ENCODE assay signal across 32 mouse cellular contexts in the genomic region with DNA sequence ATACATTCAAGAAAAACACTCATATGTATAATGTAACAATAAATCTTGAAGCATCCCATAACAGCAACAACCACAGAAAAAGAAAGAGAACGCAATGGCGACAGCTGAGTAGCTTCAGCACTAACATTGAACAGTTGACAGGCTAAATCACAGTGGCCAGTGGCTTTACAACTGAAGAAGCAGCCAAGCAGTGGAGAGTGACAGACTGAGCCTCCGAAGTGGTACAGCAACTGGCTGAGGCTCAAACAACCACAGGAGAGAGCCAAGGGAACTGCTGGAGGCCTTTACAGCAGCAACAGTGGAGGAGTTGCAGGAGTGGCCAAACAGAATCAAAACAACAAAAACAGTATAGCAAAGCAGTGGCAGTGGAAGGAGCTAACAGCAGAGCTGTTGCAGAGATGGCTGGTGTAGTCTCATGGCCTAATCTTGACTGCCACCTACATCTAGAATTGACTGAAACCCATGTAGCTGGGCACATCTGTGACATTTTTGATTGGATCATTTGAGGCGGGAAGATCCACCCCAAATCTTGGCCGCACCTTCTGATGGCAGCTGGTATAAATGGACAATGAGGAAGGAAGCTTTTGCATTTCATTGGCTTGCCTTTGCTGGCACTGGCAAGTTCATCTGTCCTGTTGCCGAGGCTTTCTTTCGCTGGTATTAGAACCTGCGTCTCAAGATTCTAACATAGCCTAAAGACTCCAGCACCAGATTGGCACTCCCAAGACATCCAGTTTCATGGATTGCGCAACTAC. TPM values are rescaled to one million over a fixed set of nuclear protein-coding genes. Genes with fewer than 3 reads are reported as not detected.
A peak's percentile ranks its signal among the peaks of the same experiment; 100 is the strongest.
DNase-seq lines count a peak whose midpoint lies in the region; ATAC-seq and TF ChIP-seq lines count a peak whose summit lies in the region.
"Had no signal": no experiment of that assay in that cellular context is flagged by ENCODE, and none has a peak within 500 bp of the region (broad histone marks: within the 10 kb centered on the region; RNA-seq: fewer than 3 reads in every experiment).

No protein-coding gene starts in this region.

- no peaks in the 10 kb centered on the region for H3K27me3 ChIP-seq in hindbrain, postnatal 0 days (ENCODE audit: insufficient read depth, low read length)
- no peaks in the 10 kb centered on the region for H3K27me3 ChIP-seq in hindbrain, embryonic 16.5 days (replicated peaks; ENCODE audit: control insufficient read depth, insufficient read depth, low read length)
- H3K27me3 ChIP-seq in lung, embryonic 16.5 days (ENCODE audit: control insufficient read depth, insufficient read depth, low read depth, low read length), result no peaks in the 10 kb centered on the region
- H3K27me3 ChIP-seq: embryonic facial prominence, embryonic 13.5 days; forebrain, embryonic 12.5 days; forebrain, embryonic 15.5 days; heart, embryonic 12.5 days; heart, embryonic 15.5 days; hindbrain, embryonic 12.5 days; hindbrain, embryonic 15.5 days had no signal

- WGBS in hindbrain, postnatal 0 days, result 70% methylated on average over 9 of the region's 9 CpGs
- 86% methylated on average over 9 of the region's 9 CpGs for WGBS in hindbrain, embryonic 16.5 days
- WGBS in lung, embryonic 16.5 days, result 79% methylated on average over 9 of the region's 9 CpGs

- TF ChIP-seq CTCF in hindbrain, postnatal 0 days (IDR thresholded peaks at IDR 0.05; ENCODE audit: low read depth), result no peak

- no peaks in the 10 kb centered on the region for H3K36me3 ChIP-seq in hindbrain, postnatal 0 days (ENCODE audit: insufficient read depth, low read length)
- no peaks in the 10 kb centered on the region for H3K36me3 ChIP-seq in hindbrain, embryonic 16.5 days (ENCODE audit: control insufficient read depth, insufficient read depth, low read length)
- H3K36me3 ChIP-seq in lung, embryonic 16.5 days (ENCODE audit: control insufficient read depth, insufficient read depth, low read length), result no peaks in the 10 kb centered on the region
- H3K36me3 ChIP-seq: embryonic facial prominence, embryonic 10.5 days; embryonic facial prominence, embryonic 13.5 days; forebrain, embryonic 12.5 days; forebrain, embryonic 15.5 days; G1E; heart, embryonic 12.5 days; heart, embryonic 15.5 days; hindbrain, embryonic 12.5 days; hindbrain, embryonic 15.5 days had no signal

- DNase-seq in cerebellum, postnatal 10 days, result peak; percentile 54 to 60
- DNase-seq in cerebellum, adult 11-12 months, result no peak
- peak; percentile 46 for DNase-seq in hindbrain, postnatal 0 days (ENCODE audit: low spot score)
- peak; percentile 28 for DNase-seq in left cerebral cortex, postnatal 4 days
- no peak for DNase-seq in left cerebral cortex, adult 9 months (ENCODE audit: low spot score in 2 of 2)
- DNase-seq in lung, postnatal 25 days (ENCODE audit: low spot score), result no peak
- DNase-seq: adrenal gland, adult 2 months; adrenal gland, postnatal 14 days; cerebellum, adult 11 months; cerebellum, adult 9-10 months; cerebellum, postnatal 36 days; embryo, embryonic 11 days; gastrocnemius, postnatal 25 days; heart, adult 18-20 months had no signal

- H3K9me3 ChIP-seq in hindbrain, postnatal 0 days (ENCODE audit: low read length), result no peaks in the 10 kb centered on the region
- no peaks in the 10 kb centered on the region for H3K9me3 ChIP-seq in hindbrain, embryonic 16.5 days (ENCODE audit: control insufficient read depth, low read length)
- no peaks in the 10 kb centered on the region for H3K9me3 ChIP-seq in lung, embryonic 16.5 days (ENCODE audit: control insufficient read depth, low read length)
- H3K9me3 ChIP-seq: embryonic facial prominence, embryonic 10.5 days; embryonic facial prominence, embryonic 13.5 days; forebrain, embryonic 12.5 days; forebrain, embryonic 15.5 days; heart, embryonic 12.5 days; heart, embryonic 15.5 days; hindbrain, embryonic 12.5 days; hindbrain, embryonic 15.5 days had no signal

- intact Hi-C loops in left cerebral cortex, postnatal 4 days (cut with DNase I), result no loop called here

- no peak overlapping the region for H3K4me3 ChIP-seq in hindbrain, postnatal 0 days (ENCODE audit: low read length)
- no peak overlapping the region for H3K4me3 ChIP-seq in hindbrain, embryonic 16.5 days (ENCODE audit: low read length)
- H3K4me3 ChIP-seq in lung, embryonic 16.5 days (ENCODE audit: low read length), result no peak overlapping the region
- H3K4me3 ChIP-seq: embryonic facial prominence, embryonic 10.5 days; embryonic facial prominence, embryonic 13.5 days; erythroblast, embryonic 14.5 days; forebrain, embryonic 12.5 days; forebrain, embryonic 15.5 days; heart, embryonic 12.5 days; heart, embryonic 15.5 days; hindbrain, embryonic 12.5 days; hindbrain, embryonic 15.5 days had no signal

- H3K4me1 ChIP-seq in hindbrain, postnatal 0 days (ENCODE audit: insufficient read depth, low read length), result no peaks in the 10 kb centered on the region
- no peaks in the 10 kb centered on the region for H3K4me1 ChIP-seq in hindbrain, embryonic 16.5 days (ENCODE audit: control insufficient read depth, insufficient read depth, low read depth, low read length)
- H3K4me1 ChIP-seq in lung, embryonic 16.5 days (replicated peaks; ENCODE audit: control insufficient read depth, insufficient read depth, low read length), result no peaks in the 10 kb centered on the region
- H3K4me1 ChIP-seq: embryonic facial prominence, embryonic 10.5 days; embryonic facial prominence, embryonic 13.5 days; forebrain, embryonic 12.5 days; forebrain, embryonic 15.5 days; heart, embryonic 12.5 days; heart, embryonic 15.5 days; hindbrain, embryonic 12.5 days; hindbrain, embryonic 15.5 days had no signal

- no peak overlapping the region for H3K4me2 ChIP-seq in hindbrain, postnatal 0 days (ENCODE audit: low read depth, low read length)
- H3K4me2 ChIP-seq in hindbrain, embryonic 16.5 days (ENCODE audit: low read length), result no peak overlapping the region
- no peak overlapping the region for H3K4me2 ChIP-seq in lung, embryonic 16.5 days (ENCODE audit: low read depth, low read length)
- H3K4me2 ChIP-seq: embryonic facial prominence, embryonic 13.5 days; forebrain, embryonic 12.5 days; forebrain, embryonic 15.5 days; heart, embryonic 12.5 days; heart, embryonic 15.5 days; hindbrain, embryonic 12.5 days; hindbrain, embryonic 15.5 days had no signal

- 0 out of 2 replicates have a peak, but pooled peaks have one; percentile 32 for ATAC-seq in hindbrain, postnatal 0 days
- ATAC-seq in hindbrain, embryonic 16.5 days, result no peak
- ATAC-seq in lung, embryonic 16.5 days (ENCODE audit: low read depth), result peak; percentile 68
- ATAC-seq: forebrain, embryonic 15.5 days; inflammation-experienced regulatory T-cells, adult 6 months; Patski had no signal

- no peak overlapping the region for H3K9ac ChIP-seq in hindbrain, postnatal 0 days (replicated peaks; ENCODE audit: low read length)
- H3K9ac ChIP-seq in hindbrain, embryonic 16.5 days (ENCODE audit: low read depth, low read length), result no peak overlapping the region
- H3K9ac ChIP-seq in lung, embryonic 16.5 days (ENCODE audit: low read length), result no peak overlapping the region
- H3K9ac ChIP-seq: embryonic facial prominence, embryonic 13.5 days; forebrain, embryonic 12.5 days; forebrain, embryonic 15.5 days; heart, embryonic 12.5 days; heart, embryonic 15.5 days; hindbrain, embryonic 12.5 days; hindbrain, embryonic 15.5 days had no signal

- no peak overlapping the region for H3K27ac ChIP-seq in hindbrain, postnatal 0 days
- H3K27ac ChIP-seq in hindbrain, embryonic 16.5 days (ENCODE audit: low read depth, low read length), result no peak overlapping the region
- no peak overlapping the region for H3K27ac ChIP-seq in lung, embryonic 16.5 days (ENCODE audit: low read length)
- H3K27ac ChIP-seq: embryonic facial prominence, embryonic 10.5 days; embryonic facial prominence, embryonic 13.5 days; forebrain, embryonic 12.5 days; forebrain, embryonic 15.5 days; heart, embryonic 15.5 days; hindbrain, embryonic 12.5 days; hindbrain, embryonic 15.5 days had no signal

RNA-seq across cellular contexts. Expression of a gene that starts 9.5 kb away (rescaled TPM):
- 0.14 and 0.42 TPM in 2 replicates for total RNA-seq in hindbrain, postnatal 0 days (2014; rRNA removed)
- polyA plus RNA-seq in hindbrain, postnatal 0 days (2015; fragmentation: Nextera tagmentation; extraction: Ambion mirVana), result 0.37 and 0.44 TPM in 2 replicates
- polyA plus RNA-seq in hindbrain, embryonic 16.5 days (2015; fragmentation: Nextera tagmentation; extraction: Ambion mirVana), result 0.12 and 0.43 TPM in 2 replicates
- total RNA-seq in left cerebral cortex, postnatal 4 days (2021), result 1 to 10 TPM in 1 of 2 experiments, under 1 TPM in 1; 0.93 to 1.3 TPM
- 0.10 and 0.15 TPM in 2 replicates for polyA plus RNA-seq in lung, embryonic 16.5 days (2015; fragmentation: Nextera tagmentation; extraction: Ambion mirVana)
- total RNA-seq: adrenal gland, adult 2 months; adrenal gland, postnatal 14 days; adrenal gland, postnatal 4 days; G1E; gastrocnemius, adult 8-10 months; gastrocnemius, postnatal 25 days; heart, adult 18-20 months; heart, postnatal 14 days; hematopoietic stem cell, adult 5-6 weeks had no signal
- polyA plus RNA-seq: adrenal gland, adult 2 months; embryonic facial prominence, embryonic 13.5 days; forebrain, embryonic 12.5 days; G1E; heart, embryonic 12.5 days; inflammation-experienced regulatory T-cells, adult 6 months; Patski had no signal

Comparison
In these comparisons a context has a peak if more than half of its experiments do, and no peak if none do; other contexts are left out.
1. DNase-seq: peak in cerebellum, postnatal 10 days (2 of 2), hindbrain, postnatal 0 days (single experiment) and left cerebral cortex, postnatal 4 days (single experiment); none in cerebellum, adult 11-12 months (single experiment), left cerebral cortex, adult 9 months (0 of 2) and lung, postnatal 25 days (single experiment).